In the genomic region with DNA sequence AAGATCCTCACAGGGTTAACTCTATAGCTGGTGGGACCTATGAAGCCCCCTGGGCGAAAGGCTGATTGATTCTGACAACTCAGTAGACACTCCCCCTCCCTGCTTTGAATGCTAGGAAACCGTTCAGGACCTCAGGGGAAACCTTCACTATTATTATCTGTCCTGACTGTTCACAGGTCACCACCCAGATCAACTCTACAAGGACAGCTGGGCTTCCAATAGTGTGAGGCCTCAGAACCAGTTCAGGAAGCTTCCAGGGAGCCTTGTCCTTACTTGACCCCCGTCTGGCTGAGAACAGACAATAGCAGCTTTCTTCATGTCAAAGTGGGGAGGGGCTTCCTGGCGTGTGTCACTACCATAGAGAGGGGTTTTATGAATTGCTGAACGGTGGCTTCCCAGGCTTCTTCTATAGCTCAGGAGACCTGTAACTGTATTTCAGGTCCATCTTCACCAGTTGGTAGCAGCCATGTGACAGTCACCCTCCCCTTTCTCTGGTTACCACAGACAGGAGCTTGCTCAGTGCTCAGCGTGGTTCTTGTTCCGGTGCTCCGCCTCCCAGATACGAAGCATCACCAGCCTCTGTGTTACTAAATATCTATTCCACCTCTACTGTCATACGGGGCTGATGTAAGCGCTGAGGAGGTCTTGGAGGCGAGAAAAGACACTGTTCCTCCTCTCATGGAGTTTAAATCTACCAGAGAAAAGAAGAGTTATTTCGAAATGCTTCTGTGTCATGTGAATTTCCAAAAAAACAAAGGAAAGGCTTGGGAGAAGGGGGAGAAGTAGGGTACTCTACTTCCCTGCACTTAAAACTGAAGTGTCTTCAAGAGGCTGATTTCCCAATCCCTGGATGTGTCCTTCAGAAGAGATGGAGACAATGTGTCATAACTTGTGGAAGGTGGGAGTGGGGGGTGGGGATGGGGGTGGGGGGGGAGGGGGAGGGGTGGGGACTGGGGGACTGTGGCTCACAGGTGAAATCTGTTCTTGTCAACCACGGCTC, we compare ENCODE assay signal across 8 mouse cellular contexts.
DNase-seq lines count a peak whose midpoint lies in the region; ATAC-seq lines count a peak whose summit lies in the region.

No protein-coding gene starts in this region.

- no peak overlapping the region for H3K4me3 ChIP-seq in embryonic facial prominence, embryonic 12.5 days

- no peak overlapping the region for H3K9ac ChIP-seq in embryonic facial prominence, embryonic 12.5 days

- peak; percentile 17 for DNase-seq in spleen, adult 12 weeks (ENCODE audit: low spot score)
- no peak for DNase-seq in spleen, postnatal 4 days (ENCODE audit: low spot score in 2 of 2)
- DNase-seq in heart, postnatal 10 days: peak; percentile 74
- peak; percentile 63 to 83 for DNase-seq in kidney, postnatal 25 days
- peak; percentile 10 to 35 for DNase-seq in right cerebral cortex, postnatal 36 days (ENCODE audit: low spot score in 2 of 2)
- no peak for DNase-seq in urinary bladder, postnatal 14 days (ENCODE audit: low spot score)

- H3K4me1 ChIP-seq in embryonic facial prominence, embryonic 12.5 days: peaks cover 8% of the 10 kb centered on the region

- no peaks in the 10 kb centered on the region for H3K9me3 ChIP-seq in embryonic facial prominence, embryonic 12.5 days

- peak; percentile 49 for ATAC-seq in embryonic facial prominence, embryonic 12.5 days (ENCODE audit: insufficient number of reproducible peaks, insufficient read depth, low FRiP score, low TSS enrichment)
- ATAC-seq in megakaryocyte progenitor cell, adult 5-6 weeks (replicated peaks; ENCODE audit: poor library complexity): peak; percentile 99

- intact Hi-C loops in heart, postnatal 10 days (cut with DNase I): no loop called here

- no peaks in the 10 kb centered on the region for H3K27me3 ChIP-seq in embryonic facial prominence, embryonic 12.5 days

- peak overlapping the region; percentile 47; the same call in 1 of the 2 replicates for H3K27ac ChIP-seq in embryonic facial prominence, embryonic 12.5 days

- WGBS in embryonic facial prominence, embryonic 12.5 days: 26% methylated on average over 14 of the region's 14 CpGs

- H3K4me2 ChIP-seq in embryonic facial prominence, embryonic 12.5 days (replicated peaks): peak overlapping the region; percentile 40

- no peaks in the 10 kb centered on the region for H3K36me3 ChIP-seq in embryonic facial prominence, embryonic 12.5 days

Comparison
In these comparisons a context has a peak if more than half of its experiments do, and no peak if none do; other contexts are left out.
1. DNase-seq: peak in spleen, adult 12 weeks (single experiment), heart, postnatal 10 days (2 of 2), kidney, postnatal 25 days (2 of 2) and right cerebral cortex, postnatal 36 days (2 of 2); none in spleen, postnatal 4 days (0 of 2) and urinary bladder, postnatal 14 days (single experiment).